Mouse (Mus musculus): ENCODE measurements around the gene Inpp4b.

Inpp4b gene

GRCm38 (mm10) chr8:81844104-81844982 lies 502.0 kb downstream of the Inpp4b start:
- no peak for DNase-seq (ENCODE audit: low spot score)

- no peak for DNase-seq (ENCODE audit: low spot score)
Observed at GRCm38 (mm10) chr8:81847929-81848328, 505.6 kb downstream of the Inpp4b start.

- DNase-seq (ENCODE audit: low spot score) = no peak
Observed at GRCm38 (mm10) chr8:81849976-81850375, 507.6 kb downstream of the Inpp4b start.

- no peak for DNase-seq (ENCODE audit: low spot score)
Observed at GRCm38 (mm10) chr8:81853184-81853583, 510.8 kb downstream of the Inpp4b start.

GRCm38 (mm10) chr8:81854543-81854942 lies 512.2 kb downstream of the Inpp4b start:
- DNase-seq (ENCODE audit: low spot score) = no peak

- DNase-seq (ENCODE audit: low spot score) = no peak
Observed at GRCm38 (mm10) chr8:81855009-81855408, 512.7 kb downstream of the Inpp4b start.

- DNase-seq (ENCODE audit: low spot score) = no peak
Observed at GRCm38 (mm10) chr8:81856120-81856519, 513.8 kb downstream of the Inpp4b start.

GRCm38 (mm10) chr8:81856608-81857007 lies 514.3 kb downstream of the Inpp4b start:
- DNase-seq (ENCODE audit: low spot score) = no peak

- no peak for DNase-seq (ENCODE audit: low spot score)
Observed at GRCm38 (mm10) chr8:81858393-81858792, 516.0 kb downstream of the Inpp4b start.

- no peak for DNase-seq (ENCODE audit: low spot score)
Observed at GRCm38 (mm10) chr8:81859805-81860204, 517.4 kb downstream of the Inpp4b start.

- no peak for DNase-seq (ENCODE audit: low spot score)
Observed at GRCm38 (mm10) chr8:81861311-81861710, 519.0 kb downstream of the Inpp4b start.

GRCm38 (mm10) chr8:81862738-81863137 lies 520.4 kb downstream of the Inpp4b start:
- DNase-seq (ENCODE audit: low spot score) = no peak

GRCm38 (mm10) chr8:81864318-81864717 lies 522.0 kb downstream of the Inpp4b start:
- DNase-seq (ENCODE audit: low spot score) = no peak

- no peak for DNase-seq (ENCODE audit: low spot score)
Observed at GRCm38 (mm10) chr8:81865664-81866063, 523.3 kb downstream of the Inpp4b start.

- no peak for DNase-seq (ENCODE audit: low spot score)
Observed at GRCm38 (mm10) chr8:81867020-81867419, 524.7 kb downstream of the Inpp4b start.

- DNase-seq (ENCODE audit: low spot score) = no peak
Observed at GRCm38 (mm10) chr8:81870466-81870865, 528.1 kb downstream of the Inpp4b start.

- DNase-seq (ENCODE audit: low spot score) = no peak
Observed at GRCm38 (mm10) chr8:81880071-81880470, 537.7 kb downstream of the Inpp4b start.

GRCm38 (mm10) chr8:81884195-81884594 lies 541.8 kb downstream of the Inpp4b start:
- DNase-seq (ENCODE audit: low spot score) = no peak

GRCm38 (mm10) chr8:81888843-81889242 lies 546.5 kb downstream of the Inpp4b start:
- no peak for DNase-seq (ENCODE audit: low spot score)

- DNase-seq (ENCODE audit: low spot score) = no peak
Observed at GRCm38 (mm10) chr8:81893292-81893691, 550.9 kb downstream of the Inpp4b start.

GRCm38 (mm10) chr8:81946812-81947211 lies 604.5 kb downstream of the Inpp4b start:
- DNase-seq (ENCODE audit: low spot score) = no peak

- DNase-seq (ENCODE audit: low spot score) = no peak
Observed at GRCm38 (mm10) chr8:81953101-81953500, 610.7 kb downstream of the Inpp4b start.

GRCm38 (mm10) chr8:81985128-81985665 lies 642.8 kb downstream of the Inpp4b start:
- no peak for DNase-seq (ENCODE audit: low spot score)

- DNase-seq (ENCODE audit: low spot score) = no peak
Observed at GRCm38 (mm10) chr8:81992966-81993365, 650.6 kb downstream of the Inpp4b start.
